Mouse (Mus musculus): Measurements from ENCODE around the gene Ier5l. TPM values are rescaled to one million over a fixed set of nuclear protein-coding genes. Genes with fewer than 3 reads are reported as not detected.

The Ier5l gene
- total and polyA plus RNA-seq, 3 experiments, result 0.06 TPM; not detected in 2

GRCm38 (mm10) chr2:30490384-30490783 lies 16.4 kb upstream of the Ier5l start:
- no peak for DNase-seq (ENCODE audit: low read depth, low spot score)
- Histone ChIP-seq H3K27me3 (ENCODE audit: control insufficient read depth in 1 of 2, insufficient read depth in 2 of 2, low read length in 2 of 2) (no peaks in the 10 kb centered on the region; a peak in 1 of 4 replicates), H3K79me2 (ENCODE audit: control insufficient read depth, insufficient read depth, low read length, poor library complexity) (no peaks in the 10 kb centered on the region)

GRCm38 (mm10) chr2:30487597-30487996 lies 13.6 kb upstream of the Ier5l start:
- TF ChIP-seq NRF1 (IDR thresholded peaks at IDR 0.05; ENCODE audit: insufficient read depth, low read depth, low read length, poor library complexity, severe bottlenecking), result no peak
- no peak for TF ChIP-seq NELFE (IDR thresholded peaks at IDR 0.05; ENCODE audit: low read depth, low read length)
- TF ChIP-seq E2F4 (IDR thresholded peaks at IDR 0.05; ENCODE audit: borderline replicate concordance, low read depth, low read length), result no peak
- no peak for TF ChIP-seq CHD1 (IDR thresholded peaks at IDR 0.05; ENCODE audit: low read depth, low read length)
- no peak for TF ChIP-seq MAX (IDR thresholded peaks at IDR 0.05; ENCODE audit: low read length)
- TF ChIP-seq USF2 (IDR thresholded peaks at IDR 0.05; ENCODE audit: borderline replicate concordance in 1 of 2, insufficient read depth in 1 of 2, low read depth in 1 of 2, low read length in 2 of 2), result no peak
- TF ChIP-seq ZNF384 (IDR thresholded peaks at IDR 0.05; ENCODE audit: low read depth, low read length), result no peak
- TF ChIP-seq KAT2A (conservative IDR thresholded peaks at IDR 0.05; ENCODE audit: low read depth, low read length), result no peak
- TF ChIP-seq POLR2AphosphoS5 (IDR thresholded peaks at IDR 0.05; ENCODE audit: borderline replicate concordance, low read depth, low read length), result no peak
- no peak for TF ChIP-seq MXI1 (IDR thresholded peaks at IDR 0.05; ENCODE audit: low read depth, low read length)
- no peak for TF ChIP-seq GATA1 (IDR thresholded peaks at IDR 0.05; ENCODE audit: low read depth, low read length)
- Histone ChIP-seq H3K4me3 (ENCODE audit: control insufficient read depth in 1 of 2, insufficient read depth in 1 of 2, low read depth in 2 of 2, low read length in 2 of 2) (no peak overlapping the region), H3K27me3 (ENCODE audit: control insufficient read depth in 1 of 2, insufficient read depth in 2 of 2, low read length in 2 of 2) (no peaks in the 10 kb centered on the region; a peak in 1 of 4 replicates), H3K27ac (ENCODE audit: control insufficient read depth, low read depth, low read length) (no peak overlapping the region), H3K9ac (ENCODE audit: control insufficient read depth, low read depth, low read length, poor library complexity, severe bottlenecking) (no peak overlapping the region), H3K36me3 (ENCODE audit: control insufficient read depth in 1 of 2, insufficient read depth in 2 of 2, low read length in 2 of 2) (no peaks in the 10 kb centered on the region), H3K9me3 (replicated peaks; ENCODE audit: insufficient read depth, low read length) (no peaks in the 10 kb centered on the region), H3K4me1 (ENCODE audit: control insufficient read depth in 1 of 2, insufficient read depth in 2 of 2, low read length in 2 of 2) (no peaks in the 10 kb centered on the region), H3K79me2 (ENCODE audit: control insufficient read depth, insufficient read depth, low read length, poor library complexity) (no peaks in the 10 kb centered on the region)
- no peak for DNase-seq (ENCODE audit: low read depth, low spot score)

More at GRCm38 (mm10) chr2:30490384-30490783, 16.4 kb upstream of the Ier5l start:
- no peak overlapping the region for H3K4me3 ChIP-seq (ENCODE audit: control insufficient read depth in 1 of 2, insufficient read depth in 1 of 2, low read depth in 2 of 2, low read length in 2 of 2)
- H3K4me1 ChIP-seq (ENCODE audit: control insufficient read depth in 1 of 2, insufficient read depth in 2 of 2, low read length in 2 of 2), result no peaks in the 10 kb centered on the region
- H3K9ac ChIP-seq (ENCODE audit: control insufficient read depth, low read depth, low read length, poor library complexity, severe bottlenecking), result no peak overlapping the region
- no peak overlapping the region for H3K27ac ChIP-seq (ENCODE audit: control insufficient read depth, low read depth, low read length)
- TF ChIP-seq ZC3H11A (IDR thresholded peaks at IDR 0.05; ENCODE audit: low read depth, low read length) (no peak), ZKSCAN1 (IDR thresholded peaks at IDR 0.05; ENCODE audit: low read depth, low read length) (no peak), ETS1 (IDR thresholded peaks at IDR 0.05; ENCODE audit: low read depth, low read length) (no peak), GABPA (IDR thresholded peaks at IDR 0.05; ENCODE audit: low read depth, low read length) (no peak)
- H3K36me3 ChIP-seq (ENCODE audit: control insufficient read depth in 1 of 2, insufficient read depth in 2 of 2, low read length in 2 of 2), result no peaks in the 10 kb centered on the region
- no peaks in the 10 kb centered on the region for H3K9me3 ChIP-seq (replicated peaks; ENCODE audit: insufficient read depth, low read length)
